Mouse (Mus musculus): ENCODE measurements around the gene Asb8.

DNA sequence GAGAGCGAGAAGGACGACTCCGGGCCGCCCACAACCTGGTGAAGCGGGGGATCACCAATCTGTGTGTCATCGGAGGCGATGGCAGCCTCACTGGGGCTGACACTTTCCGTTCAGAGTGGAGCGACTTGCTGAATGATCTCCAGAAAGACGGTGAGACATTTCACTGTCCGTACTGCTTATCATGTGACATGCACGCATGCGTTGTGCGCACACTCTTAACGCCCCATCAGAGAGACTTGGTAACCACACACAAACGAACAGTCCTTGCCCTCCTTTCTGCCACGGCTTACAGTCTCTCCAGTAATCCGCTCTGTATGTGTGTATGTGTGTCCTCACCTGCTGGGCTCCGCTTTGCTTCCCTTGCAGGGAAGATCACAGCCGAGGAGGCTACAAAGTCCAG lies 44.6 kb downstream of the Asb8 start:
- no peak for TF ChIP-seq CTCF (IDR thresholded peaks at IDR 0.05; ENCODE audit: low read depth)
- TF ChIP-seq EP300 (optimal IDR thresholded peaks at IDR 0.05) = no peak

All from stomach, postnatal 0 days (tissue).